In the genomic region with DNA sequence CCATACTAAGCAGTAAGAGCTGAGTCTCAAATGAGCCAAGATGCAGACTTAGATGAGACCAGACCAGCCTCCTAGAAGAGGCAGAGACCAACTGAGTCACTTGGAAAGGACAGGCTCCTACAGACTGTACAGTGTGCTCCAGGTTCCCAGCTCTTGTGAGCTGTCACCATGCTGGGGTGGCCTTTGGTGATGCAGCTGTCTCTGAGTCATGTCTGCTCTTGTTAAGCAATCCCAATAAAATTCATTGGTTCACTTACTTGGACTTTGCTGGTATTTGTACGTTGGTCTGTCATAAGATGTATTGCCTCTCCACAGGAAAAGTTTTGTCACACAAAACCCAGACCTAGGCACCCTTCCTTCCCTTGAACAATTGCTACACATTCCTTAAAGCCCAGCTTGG, we compare ENCODE assay signal across 15 mouse cellular contexts. TPM values are rescaled to one million over a fixed set of nuclear protein-coding genes. Genes with fewer than 3 reads are reported as not detected.
A peak's percentile ranks its signal among the peaks of the same experiment; 100 is the strongest.
DNase-seq lines count a peak whose midpoint lies in the region; ATAC-seq and TF ChIP-seq lines count a peak whose summit lies in the region.
"Had no signal": no experiment of that assay in that cellular context is flagged by ENCODE, and none has a peak within 500 bp of the region (broad histone marks: within the 10 kb centered on the region; RNA-seq: fewer than 3 reads in every experiment).

No protein-coding gene starts in this region.

- H3K4me1 ChIP-seq in heart, embryonic 11.5 days (ENCODE audit: control insufficient read depth, insufficient read depth, low read length): peaks cover 24% of the 10 kb centered on the region
- peaks cover 4 to 9% of the 10 kb centered on the region in 2 experiments; a peak in 3 of 4 replicates for H3K4me1 ChIP-seq in MEL (ENCODE audit: control insufficient read depth in 1 of 2, insufficient read depth in 2 of 2, low read length in 2 of 2)
- H3K4me1 ChIP-seq in limb, embryonic 13.5 days: peaks cover 29% of the 10 kb centered on the region

- no peak for TF ChIP-seq EP300 in MEL (IDR thresholded peaks at IDR 0.05; ENCODE audit: low read depth in 1 of 2, low read length in 2 of 2)

- ATAC-seq in heart, embryonic 11.5 days (replicated peaks; ENCODE audit: insufficient number of reproducible peaks, low FRiP score, low TSS enrichment): no peak
- ATAC-seq in limb, embryonic 13.5 days (ENCODE audit: low FRiP score, low read depth): no peak

- no peaks in the 10 kb centered on the region for H3K36me3 ChIP-seq in heart, embryonic 11.5 days (ENCODE audit: control insufficient read depth, insufficient read depth, low read length)
- H3K36me3 ChIP-seq in MEL (ENCODE audit: control insufficient read depth in 1 of 2, insufficient read depth in 2 of 2, low read length in 2 of 2): peaks cover 0 to 12% of the 10 kb centered on the region in 2 experiments; a peak in 2 of 4 replicates
- no peaks in the 10 kb centered on the region for H3K36me3 ChIP-seq in limb, embryonic 13.5 days
- H3K36me3 ChIP-seq: heart, embryonic 15.5 days had no signal

- no peak overlapping the region for H3K4me3 ChIP-seq in heart, embryonic 11.5 days (ENCODE audit: low read depth, low read length)
- no peak overlapping the region for H3K4me3 ChIP-seq in MEL (ENCODE audit: control insufficient read depth in 1 of 2, insufficient read depth in 1 of 2, low read depth in 2 of 2, low read length in 2 of 2)
- H3K4me3 ChIP-seq in limb, embryonic 13.5 days: no peak overlapping the region

- WGBS in heart, embryonic 11.5 days (ENCODE audit: insufficient replicate concordance): 96% methylated on average over 1 of the region's 1 CpGs
- 80% methylated on average over 1 of the region's 1 CpGs for WGBS in limb, embryonic 13.5 days

- peak overlapping the region; percentile 69 for H3K4me2 ChIP-seq in heart, embryonic 11.5 days
- peak overlapping the region; percentile 95; the same call in 1 of the 2 replicates for H3K4me2 ChIP-seq in limb, embryonic 13.5 days (replicated peaks)

- peaks cover 2% of the 10 kb centered on the region for H3K79me2 ChIP-seq in MEL (ENCODE audit: control insufficient read depth, insufficient read depth, low read length, poor library complexity)

- H3K9ac ChIP-seq in heart, embryonic 11.5 days (ENCODE audit: low read depth, low read length): peak overlapping the region; percentile 72; the same call in 1 of the 2 replicates
- H3K9ac ChIP-seq in MEL (ENCODE audit: control insufficient read depth, low read depth, low read length, poor library complexity, severe bottlenecking): no peak overlapping the region
- H3K9ac ChIP-seq in limb, embryonic 13.5 days: no peak overlapping the region

- H3K27ac ChIP-seq in heart, embryonic 11.5 days (ENCODE audit: low read depth, low read length): no peak overlapping the region
- H3K27ac ChIP-seq in MEL (ENCODE audit: control insufficient read depth, low read depth, low read length): no peak overlapping the region; the same call in 1 of the 2 replicates
- H3K27ac ChIP-seq in limb, embryonic 13.5 days: no peak overlapping the region

- TF ChIP-seq POLR2A in MEL (IDR thresholded peaks at IDR 0.05; ENCODE audit: control insufficient read depth in 1 of 2, insufficient read depth in 1 of 2, low read depth in 1 of 2, low read length in 2 of 2, poor library complexity in 1 of 2): no peak

- TF ChIP-seq CTCF in MEL (IDR thresholded peaks at IDR 0.05 in 2 of 3, conservative IDR thresholded peaks at IDR 0.05 in 1 of 3; ENCODE audit: control insufficient read depth in 1 of 3, insufficient read depth in 1 of 3, low read depth in 2 of 3, low read length in 3 of 3, poor library complexity in 1 of 3, severe bottlenecking in 1 of 3): no peak

- no peaks in the 10 kb centered on the region for H3K9me3 ChIP-seq in heart, embryonic 11.5 days (replicated peaks; ENCODE audit: control insufficient read depth, low read length)
- H3K9me3 ChIP-seq in MEL (replicated peaks; ENCODE audit: insufficient read depth, low read length): no peaks in the 10 kb centered on the region
- no peaks in the 10 kb centered on the region for H3K9me3 ChIP-seq in limb, embryonic 13.5 days
- H3K9me3 ChIP-seq: heart, embryonic 15.5 days had no signal

- H3K27me3 ChIP-seq in heart, embryonic 11.5 days (ENCODE audit: control insufficient read depth, insufficient read depth, low read length): no peaks in the 10 kb centered on the region
- no peaks in the 10 kb centered on the region for H3K27me3 ChIP-seq in MEL (ENCODE audit: control insufficient read depth in 1 of 2, insufficient read depth in 2 of 2, low read length in 2 of 2)
- no peaks in the 10 kb centered on the region for H3K27me3 ChIP-seq in limb, embryonic 13.5 days
- H3K27me3 ChIP-seq: heart, embryonic 15.5 days had no signal

- DNase-seq in heart, postnatal 14 days: no peak
- DNase-seq in 3134 (ENCODE audit: extremely low read depth, insufficient read length, low spot score) (peak; percentile 61), MEL (ENCODE audit: low read depth, low spot score) (peak; percentile 33)
- no peak for DNase-seq in ovary, postnatal 36 days (ENCODE audit: low spot score)
- DNase-seq in kidney, adult 18-20 months: no peak
- no peak for DNase-seq in right cerebral cortex, postnatal 25 days
- DNase-seq: cerebellum, postnatal 36 days; gastrocnemius, postnatal 10 days; kidney, adult 11 months; lung, postnatal 10 days; midbrain, embryonic 14.5 days; right cerebral cortex, postnatal 4 days had no signal

- intact Hi-C loops in heart, postnatal 14 days (cut with DNase I): no loop called here

- TF ChIP-seq RAD21 in MEL (IDR thresholded peaks at IDR 0.05; ENCODE audit: low read depth, low read length): no peak

TF ChIP-seq in MEL, 35 proteins besides CTCF, POLR2A, EP300 and RAD21:
- TF ChIP-seq ZMIZ1 (IDR thresholded peaks at IDR 0.05; ENCODE audit: low read depth, low read length) (no peak), TAL1 (IDR thresholded peaks at IDR 0.05; ENCODE audit: low read length) (no peak), JUND (IDR thresholded peaks at IDR 0.05; ENCODE audit: low read depth, low read length) (no peak), UBTF (IDR thresholded peaks at IDR 0.05; ENCODE audit: borderline replicate concordance, insufficient read depth, low read depth, low read length) (no peak), KAT2A (conservative IDR thresholded peaks at IDR 0.05; ENCODE audit: low read depth, low read length) (no peak), MAZ (IDR thresholded peaks at IDR 0.05; ENCODE audit: low read depth, low read length) (no peak), ELF1 (IDR thresholded peaks at IDR 0.05; ENCODE audit: low read depth, low read length) (no peak), ZKSCAN1 (IDR thresholded peaks at IDR 0.05; ENCODE audit: low read depth, low read length) (no peak), NRF1 (IDR thresholded peaks at IDR 0.05; ENCODE audit: insufficient read depth, low read depth, low read length, poor library complexity, severe bottlenecking) (no peak)

RNA-seq across cellular contexts. Expression of a gene that starts 1.7 kb away (rescaled TPM):
- 18.9 and 24.9 TPM in 2 replicates for polyA plus RNA-seq in heart, embryonic 11.5 days (2014; fragmentation: Nextera tagmentation; extraction: Ambion mirVana)
- total RNA-seq in heart, postnatal 14 days (2021): 1 to 10 TPM; 6.1 to 7.6 TPM
- total RNA-seq in MEL (2012; rRNA removed): 15.0 and 16.7 TPM in 2 replicates
- 10 to 100 TPM; 19.9 to 23.9 TPM for polyA plus RNA-seq in MEL (2012; ENCODE audit: insufficient read depth in 1 of 2, insufficient read length in 2 of 2, low read depth in 1 of 2, low replicate concordance in 2 of 2, missing spikeins in 1 of 2)
- 46.1 and 55.0 TPM in 2 replicates for polyA plus RNA-seq in limb, embryonic 13.5 days (2015; fragmentation: Nextera tagmentation; extraction: Ambion mirVana)

Comparison
In these comparisons a context has a peak if more than half of its experiments do, and no peak if none do; other contexts are left out.
1. DNase-seq: peak in 3134 (single experiment) and MEL (single experiment); none in heart, postnatal 14 days (0 of 2), ovary, postnatal 36 days (single experiment), kidney, adult 18-20 months (single experiment) and right cerebral cortex, postnatal 25 days (single experiment).